Mouse (Mus musculus): ENCODE results near the gene Capzb.

Gene Capzb

GRCm38 (mm10) chr4:139271562-139271961, 78.9 kb downstream of the Capzb start:
- DNase-seq = no peak

- DNase-seq = no peak
Observed at GRCm38 (mm10) chr4:139272951-139273680, 80.4 kb downstream of the Capzb start.

GRCm38 (mm10) chr4:139274573-139274972, 81.9 kb downstream of the Capzb start:
- no peak for DNase-seq

- DNase-seq = no peak
Observed at GRCm38 (mm10) chr4:139276411-139276810, 83.7 kb downstream of the Capzb start.

GRCm38 (mm10) chr4:139280530-139280929, 87.8 kb downstream of the Capzb start:
- no peak for DNase-seq

GRCm38 (mm10) chr4:139281791-139282345, 89.2 kb downstream of the Capzb start:
- DNase-seq = no peak

GRCm38 (mm10) chr4:139282955-139283417, 90.3 kb downstream of the Capzb start:
- no peak for DNase-seq

GRCm38 (mm10) chr4:139284877-139285276, 92.2 kb downstream of the Capzb start:
- no peak for DNase-seq

GRCm38 (mm10) chr4:139286234-139286633, 93.5 kb downstream of the Capzb start:
- no peak for DNase-seq

GRCm38 (mm10) chr4:139287122-139287863, 94.6 kb downstream of the Capzb start:
- peak; percentile 82 for DNase-seq

GRCm38 (mm10) chr4:139289017-139289416, 96.3 kb downstream of the Capzb start:
- DNase-seq = peak; percentile 80

- no peak for DNase-seq
Observed at GRCm38 (mm10) chr4:139291099-139291498, 98.4 kb downstream of the Capzb start.

- DNase-seq = no peak
Observed at GRCm38 (mm10) chr4:139292038-139292437, 99.3 kb downstream of the Capzb start.

GRCm38 (mm10) chr4:139297566-139297965, 104.9 kb downstream of the Capzb start:
- DNase-seq = no peak

GRCm38 (mm10) chr4:139298671-139299366, 106.1 kb downstream of the Capzb start:
- DNase-seq = no peak

- no peak for DNase-seq
Observed at GRCm38 (mm10) chr4:139301780-139302179, 109.1 kb downstream of the Capzb start.

- DNase-seq = no peak
Observed at GRCm38 (mm10) chr4:139302241-139302640, 109.5 kb downstream of the Capzb start.

GRCm38 (mm10) chr4:139305521-139305920, 112.8 kb downstream of the Capzb start:
- DNase-seq = no peak

- no peak for DNase-seq
Observed at GRCm38 (mm10) chr4:139307916-139308315, 115.2 kb downstream of the Capzb start.

GRCm38 (mm10) chr4:139309651-139310050, 117.0 kb downstream of the Capzb start:
- DNase-seq = no peak

GRCm38 (mm10) chr4:139310171-139310898, 117.6 kb downstream of the Capzb start, which contains the start of the genes Pqlc2 and Akr7a5:
Pqlc2 (minus strand) TSS chr4:139310708.
Akr7a5 (plus strand) TSS chr4:139310744.
- peak; percentile 95 for DNase-seq
